Mouse (Mus musculus): ENCODE measurements around the gene Brpf3.

- TF ChIP-seq CTCF (IDR thresholded peaks at IDR 0.05; ENCODE audit: insufficient read depth, low read length) (no peak), POLR2A (IDR thresholded peaks at IDR 0.05; ENCODE audit: borderline replicate concordance, extremely low read depth, low read depth, low read length) (no peak)
Observed at GRCm38 (mm10) chr17:28858205-28858604, 57.3 kb downstream of the Brpf3 start, which contains the start of gene Pnpla1.

Measured in lung, adult 2 months (tissue).